Mouse (Mus musculus): ENCODE results near the gene 4930452B06Rik. TPM values are rescaled to one million over a fixed set of nuclear protein-coding genes. Genes with fewer than 3 reads are reported as not detected.

4930452B06Rik gene
- polyA plus RNA-seq (2017; shearing (Covaris generic)), result not detected

DNA sequence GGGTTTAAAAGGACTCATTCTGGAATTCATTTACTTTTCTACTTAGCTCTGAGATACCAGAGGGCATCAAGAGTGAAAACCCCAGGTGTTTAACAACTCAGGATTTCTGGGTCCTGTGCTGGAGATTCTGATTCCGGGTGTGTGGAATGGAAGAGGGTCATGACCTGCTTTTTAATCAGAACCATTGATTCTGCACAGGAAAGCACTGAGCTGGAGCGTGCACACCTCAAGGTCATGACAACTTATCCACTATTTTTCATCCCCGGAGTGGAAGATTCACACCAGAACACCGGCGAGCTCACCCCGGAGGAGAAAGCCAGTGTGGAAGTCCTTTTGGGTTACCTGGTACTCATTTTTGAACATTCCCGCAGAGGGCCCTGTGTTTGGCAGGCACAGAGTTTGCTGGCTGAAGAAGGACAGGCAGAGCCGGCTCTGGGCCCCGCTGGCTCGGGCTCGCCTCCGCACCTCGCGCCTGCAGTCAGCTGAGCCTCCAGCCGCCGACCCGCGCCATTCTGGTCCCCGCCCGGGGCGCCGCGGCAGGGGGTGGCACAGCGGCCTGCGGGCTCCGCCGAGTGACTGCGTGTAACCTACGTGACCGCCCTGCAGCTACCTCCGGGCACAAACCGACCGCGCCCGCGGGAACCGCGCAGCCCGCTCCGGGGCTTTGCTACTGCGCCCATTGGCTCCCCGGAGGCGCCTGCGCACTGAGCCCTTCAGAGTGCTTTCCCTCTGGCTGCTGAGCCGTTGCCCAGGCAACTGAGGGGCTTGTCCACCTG, at the start of gene 4930452B06Rik:
TSS of gene 4930452B06Rik (minus strand) at position 605 of the 776 bp plus-strand sequence.

Data from effector memory CD4-positive, alpha-beta T cell, adult 5 months (primary cell).